Mouse (Mus musculus) ZHBTc4 (cell line): ENCODE measurements at regions not wholly inside any gene's neighbourhood (a gene's known extent, or its start where the extent isn't known, plus 50 kb on each side); places are given as distances from the start of the nearest gene placed in this dataset.

Experiments used
- DNase-seq: peaks from one replicate; pipeline ENCODE4 v3.0.0-alpha.2; 2011; ENCODE audit warnings: low read depth, low spot score

DNA sequence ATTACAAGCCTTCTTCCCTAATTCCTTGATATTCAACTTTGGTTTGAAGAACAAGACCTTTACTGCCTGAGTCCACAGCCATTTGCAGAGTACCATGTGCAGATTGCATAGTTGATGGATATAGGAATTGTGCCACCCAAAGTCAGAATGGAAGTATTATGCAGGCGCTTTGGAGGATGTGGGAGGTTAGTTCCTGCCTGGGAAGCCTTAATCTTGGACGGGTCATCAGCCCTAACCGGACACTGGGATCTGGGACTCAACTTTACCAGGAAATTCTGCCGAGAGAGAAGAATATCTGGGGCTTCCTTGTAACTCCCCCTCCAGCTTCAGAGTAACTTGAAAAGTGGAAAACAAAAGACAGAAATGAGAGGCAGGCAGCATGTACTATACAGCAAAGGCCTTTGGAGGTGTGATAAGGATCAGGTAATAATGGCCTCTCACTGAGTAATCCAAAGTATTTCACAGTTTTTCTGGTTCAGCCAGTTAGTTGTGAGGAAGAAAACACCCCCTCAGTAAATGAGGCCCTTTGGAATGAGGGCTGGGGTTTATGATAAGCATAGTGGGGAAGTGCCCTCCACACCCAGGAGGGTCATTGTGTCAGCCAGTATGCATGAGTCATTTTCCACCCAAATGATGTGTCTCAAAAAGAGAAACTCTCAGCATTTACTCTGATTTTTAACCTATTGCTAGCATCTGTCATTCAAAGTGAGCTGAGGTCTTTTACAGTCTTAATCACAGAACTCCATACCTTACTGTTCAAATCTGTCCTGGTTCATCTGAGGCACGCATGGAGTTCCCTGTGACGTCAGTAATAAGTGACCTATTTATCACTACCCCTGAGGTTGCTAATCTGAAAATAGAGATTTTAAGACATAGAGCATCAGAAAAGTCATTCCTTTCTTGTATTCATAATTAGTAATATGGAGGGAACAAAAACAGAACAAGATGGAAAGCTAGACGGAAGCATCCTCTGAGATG, 91.7 kb upstream of the Klf6 start:
- no peak for DNase-seq

- no peak for DNase-seq
These were observed 87.5 kb upstream of the Klf6 start for GRCm38 (mm10) chr13:5773811-5774210.

- DNase-seq, result no peak
These were observed 82.7 kb upstream of the Klf6 start for GRCm38 (mm10) chr13:5778443-5779171.

- no peak for DNase-seq
These were observed 81.9 kb upstream of the Klf6 start for GRCm38 (mm10) chr13:5779410-5779809.

DNA sequence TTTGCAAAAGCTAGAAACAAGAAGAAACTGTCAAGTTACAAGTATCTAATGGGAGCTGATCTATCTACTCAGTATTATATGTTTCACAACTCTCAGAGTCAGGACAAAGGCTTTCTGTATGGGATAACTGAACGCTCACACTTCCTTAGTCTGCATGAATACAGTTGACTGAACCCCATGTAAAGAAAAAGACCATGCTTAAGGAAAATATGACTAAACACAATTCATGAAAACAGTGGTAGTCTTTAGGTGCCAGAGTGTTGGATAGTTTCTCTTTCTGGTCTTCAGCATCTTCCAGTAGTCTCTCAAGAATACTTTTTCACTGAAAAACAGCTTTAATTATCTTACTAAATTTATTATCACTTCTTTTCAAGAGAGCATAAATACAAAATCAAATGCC, 78.7 kb upstream of the Klf6 start:
- no peak for DNase-seq

DNA sequence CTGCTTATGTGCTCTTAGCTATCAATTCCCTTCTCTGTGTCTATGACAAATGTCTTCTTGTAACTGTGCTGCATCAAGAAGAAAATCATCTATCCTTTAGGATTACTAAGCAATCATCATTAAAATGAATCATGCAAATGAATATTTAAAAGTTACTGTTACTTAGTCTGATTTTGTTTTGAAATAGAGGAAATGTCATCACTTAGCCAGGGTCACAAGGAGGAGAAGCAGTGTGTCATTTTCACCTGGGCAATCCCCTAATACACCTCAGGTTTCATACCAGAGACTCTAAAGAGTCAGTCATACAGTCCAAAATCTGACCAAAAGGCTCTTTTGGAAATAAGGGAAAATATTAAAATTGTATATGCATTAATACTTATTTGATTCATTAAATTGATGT, 74.2 kb upstream of the Klf6 start:
- DNase-seq, result no peak

- DNase-seq, result no peak
These were observed 72.0 kb upstream of the Klf6 start for GRCm38 (mm10) chr13:5789302-5789701.

GRCm38 (mm10) chr13:5802079-5802478, 59.2 kb upstream of the Klf6 start:
- no peak for DNase-seq

- DNase-seq, result peak; percentile 41
These were observed 58.5 kb upstream of the Klf6 start for GRCm38 (mm10) chr13:5802826-5803225.

DNA sequence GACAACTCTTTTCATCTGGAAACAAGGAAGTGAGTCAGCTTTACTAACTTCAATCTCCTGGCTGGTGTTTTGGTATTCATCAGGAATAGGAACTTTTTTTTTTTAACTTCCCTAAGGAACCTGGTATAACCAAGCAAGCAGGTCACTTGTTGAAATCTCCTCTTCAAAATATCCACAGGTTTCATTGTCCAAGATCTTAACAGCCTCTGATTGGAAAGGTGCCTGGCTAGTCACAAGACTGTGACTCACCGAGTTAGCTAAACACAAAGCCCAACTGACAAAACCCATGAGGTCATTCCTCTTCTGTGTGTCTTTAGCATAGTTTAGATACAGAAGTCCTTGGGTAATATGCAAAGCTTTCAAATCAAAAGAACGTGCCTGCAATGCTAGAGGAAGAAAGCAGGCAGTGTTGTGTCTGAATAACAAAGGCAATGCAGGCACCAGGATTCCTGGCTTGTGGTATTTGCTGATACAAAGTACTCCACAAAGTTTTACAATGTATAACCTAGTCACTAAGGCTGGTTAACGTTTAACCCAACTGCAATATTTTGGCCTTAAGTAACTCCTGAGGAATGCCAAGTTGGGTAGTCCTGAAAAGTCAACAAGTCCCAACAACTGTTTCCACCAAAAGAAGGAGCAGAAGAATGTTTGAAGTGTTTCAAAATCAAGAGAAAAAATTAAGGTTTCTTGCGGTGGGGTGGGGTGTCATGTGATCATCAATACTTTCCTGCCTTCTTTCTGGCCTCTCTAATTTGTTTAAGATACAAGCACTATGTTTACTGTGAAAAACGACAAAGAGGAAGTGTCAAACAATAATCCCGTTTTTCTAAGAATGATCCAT, 57.5 kb upstream of the Klf6 start:
- peak; percentile 85 for DNase-seq

GRCm38 (mm10) chr13:5804381-5804941, 56.8 kb upstream of the Klf6 start:
- peak; percentile 33 for DNase-seq

DNA sequence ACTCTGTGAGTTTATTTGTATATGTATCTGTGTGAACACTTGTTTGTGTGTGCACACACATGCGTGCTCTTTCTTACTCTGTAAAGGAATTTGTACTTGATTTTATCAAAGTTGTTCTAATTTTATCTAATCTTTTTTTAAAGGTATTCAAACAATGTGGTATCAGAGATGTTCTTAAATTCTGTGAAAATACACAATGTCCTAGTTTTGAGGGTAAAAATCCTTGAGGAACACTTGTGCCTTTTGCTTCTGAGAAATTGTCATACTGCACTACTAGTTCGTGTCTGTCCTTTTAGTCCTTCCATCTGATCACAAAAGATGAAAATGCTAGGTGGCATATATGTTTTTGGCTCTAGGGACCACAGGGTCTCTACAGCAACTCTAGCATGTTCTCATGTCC, 52.9 kb upstream of the Klf6 start:
- DNase-seq, result no peak
